Mouse (Mus musculus): ENCODE data around the gene Polr1d. TPM values are rescaled to one million over a fixed set of nuclear protein-coding genes. Genes with fewer than 3 reads are reported as not detected.
A peak's percentile ranks its signal among the peaks of the same experiment; 100 is the strongest.

The Polr1d gene
- polyA plus RNA-seq, 1 experiment from 2014 or later, result 145 TPM

DNA sequence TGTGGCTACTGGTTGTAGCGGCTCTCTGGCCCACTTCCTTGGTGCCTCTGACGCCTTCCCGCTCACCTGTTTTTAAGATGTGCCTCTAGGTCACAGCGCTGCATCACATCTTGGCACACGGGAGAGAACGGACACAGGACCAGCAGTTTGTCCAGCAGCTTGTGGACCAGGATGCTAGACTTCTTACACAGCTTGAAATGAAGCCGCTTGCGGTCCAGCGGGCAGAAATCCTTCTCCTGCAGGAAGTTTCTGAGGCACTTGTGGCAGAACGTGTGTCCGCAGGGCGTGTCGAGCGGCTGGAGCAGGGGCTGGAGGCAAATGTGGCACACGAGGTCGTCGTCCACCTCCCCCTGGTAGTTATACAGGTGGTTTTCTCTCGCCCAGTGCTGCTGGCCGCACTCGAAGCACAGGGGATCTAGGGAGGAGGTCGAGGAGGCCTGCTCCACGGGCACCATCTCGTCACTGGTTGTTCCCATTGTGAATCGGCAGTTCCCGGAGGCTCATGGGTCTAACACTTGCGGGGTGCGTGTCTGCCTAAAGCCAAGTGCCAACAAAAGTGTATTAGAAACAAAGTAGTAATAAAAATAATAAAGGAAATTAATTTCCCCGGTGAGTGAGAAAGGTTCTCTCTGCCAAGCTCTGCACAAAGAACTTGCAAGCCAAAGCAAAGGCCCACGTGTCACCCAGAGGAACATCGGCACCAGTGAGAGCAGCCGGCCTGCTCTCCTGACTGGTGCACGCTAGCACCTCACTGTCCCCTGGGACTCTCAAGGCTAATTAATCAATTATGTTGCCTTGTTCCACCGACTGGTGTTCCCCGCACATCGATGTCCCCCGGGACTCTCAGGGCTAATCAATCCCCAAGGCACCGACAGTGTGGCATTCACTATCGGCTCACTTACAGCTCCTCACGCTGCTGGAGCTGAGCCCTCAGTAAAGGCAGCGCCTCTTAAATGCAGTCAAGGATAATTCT is 34.6 kb upstream of the Polr1d start:
- Histone ChIP-seq H3K9me3 (replicated peaks; ENCODE audit: control insufficient read depth, low read length) (no peaks in the 10 kb centered on the region), H3K36me3 (ENCODE audit: control insufficient read depth, insufficient read depth, low read length) (peaks cover 9% of the 10 kb centered on the region; the same call in 1 of the 2 replicates), H3K4me3 (replicated peaks; ENCODE audit: low read length) (no peak overlapping the region), H3K27me3 (ENCODE audit: control insufficient read depth, insufficient read depth, low read length) (no peaks in the 10 kb centered on the region), H3K9ac (ENCODE audit: low read length) (no peak overlapping the region), H3K4me1 (ENCODE audit: control insufficient read depth, insufficient read depth, low read length) (peaks cover 29% of the 10 kb centered on the region), H3K27ac (ENCODE audit: low read length) (no peak overlapping the region), H3K4me2 (ENCODE audit: low read depth, low read length) (no peak overlapping the region)
- WGBS, result 79% methylated on average over 40 of the region's 40 CpGs
- no peak for ATAC-seq (ENCODE audit: insufficient read depth, low FRiP score)

DNA sequence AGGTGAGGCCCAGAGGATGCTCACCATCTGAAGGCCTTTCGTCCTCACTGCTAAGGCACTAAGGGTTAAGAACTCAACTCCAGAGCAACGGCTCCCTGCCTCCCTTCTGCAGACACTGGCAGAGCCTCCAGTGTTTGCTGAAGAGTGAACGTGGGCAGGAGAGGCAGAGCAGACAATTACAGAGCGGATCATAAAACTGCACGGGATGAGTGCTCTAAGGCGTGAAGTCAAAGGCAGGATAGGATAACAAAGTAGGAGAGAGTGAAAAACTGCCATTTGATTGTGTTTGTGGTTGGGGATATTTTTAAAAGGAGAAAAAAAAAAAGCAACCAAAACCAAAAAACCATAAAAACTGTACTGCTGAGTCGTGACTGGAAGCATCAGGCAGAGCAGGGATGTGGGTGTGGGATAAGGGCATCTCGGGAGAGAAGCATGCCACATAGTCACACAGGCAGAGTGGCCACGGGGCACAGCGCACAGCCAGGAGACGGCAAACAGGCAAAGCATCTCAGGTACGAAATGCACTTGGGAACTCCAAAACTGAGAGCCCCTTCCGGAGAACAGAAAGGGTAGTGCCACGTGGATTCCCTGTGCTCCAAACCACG is 33.5 kb upstream of the Polr1d start:
- Histone ChIP-seq H3K9me3 (replicated peaks; ENCODE audit: control insufficient read depth, low read length) (no peaks in the 10 kb centered on the region), H3K4me2 (ENCODE audit: low read depth, low read length) (no peak overlapping the region), H3K36me3 (ENCODE audit: control insufficient read depth, insufficient read depth, low read length) (peaks cover 9% of the 10 kb centered on the region; the same call in 1 of the 2 replicates), H3K27ac (ENCODE audit: low read length) (no peak overlapping the region), H3K4me3 (replicated peaks; ENCODE audit: low read length) (no peak overlapping the region), H3K27me3 (ENCODE audit: control insufficient read depth, insufficient read depth, low read length) (no peaks in the 10 kb centered on the region), H3K9ac (ENCODE audit: low read length) (no peak overlapping the region), H3K4me1 (ENCODE audit: control insufficient read depth, insufficient read depth, low read length) (peaks cover 20% of the 10 kb centered on the region)
- no peak for ATAC-seq (ENCODE audit: insufficient read depth, low FRiP score)
- 65% methylated on average over 15 of the region's 15 CpGs for WGBS

DNA sequence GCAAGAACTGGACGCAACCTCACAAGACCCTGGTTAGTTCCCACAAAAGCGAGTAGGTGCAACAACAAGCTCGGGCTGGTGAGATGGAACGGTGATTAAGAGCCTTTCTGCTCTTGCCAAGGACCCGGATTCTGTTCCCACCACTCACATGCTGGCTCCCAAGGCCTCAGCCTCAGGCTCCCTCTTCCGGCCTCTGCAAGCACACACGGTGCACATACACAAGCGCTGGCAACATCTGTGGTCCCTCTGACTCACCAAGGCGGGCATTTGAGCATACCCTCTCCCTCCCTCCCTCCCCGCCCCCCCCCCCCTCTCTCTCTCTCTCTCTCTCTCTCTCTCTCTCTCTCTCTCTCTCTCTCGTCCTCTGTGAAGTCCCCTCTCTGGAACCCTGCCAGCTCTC is 31.5 kb upstream of the Polr1d start:
- Histone ChIP-seq H3K36me3 (ENCODE audit: control insufficient read depth, insufficient read depth, low read length) (peaks cover 9% of the 10 kb centered on the region; the same call in 1 of the 2 replicates), H3K4me3 (replicated peaks; ENCODE audit: low read length) (no peak overlapping the region), H3K27ac (ENCODE audit: low read length) (no peak overlapping the region), H3K4me2 (ENCODE audit: low read depth, low read length) (no peak overlapping the region), H3K27me3 (ENCODE audit: control insufficient read depth, insufficient read depth, low read length) (no peaks in the 10 kb centered on the region), H3K4me1 (ENCODE audit: control insufficient read depth, insufficient read depth, low read length) (peaks cover 19% of the 10 kb centered on the region; the same call in 1 of the 2 replicates), H3K9me3 (replicated peaks; ENCODE audit: control insufficient read depth, low read length) (no peaks in the 10 kb centered on the region), H3K9ac (ENCODE audit: low read length) (no peak overlapping the region)
- ATAC-seq (ENCODE audit: insufficient read depth, low FRiP score), result no peak
- 63% methylated on average over 10 of the region's 11 CpGs for WGBS

- H3K9me3 ChIP-seq (replicated peaks; ENCODE audit: control insufficient read depth, low read length), result no peaks in the 10 kb centered on the region
- H3K4me2 ChIP-seq (ENCODE audit: low read depth, low read length), result no peak overlapping the region
- ATAC-seq (ENCODE audit: insufficient read depth, low FRiP score), result no peak
- H3K27me3 ChIP-seq (ENCODE audit: control insufficient read depth, insufficient read depth, low read length), result no peaks in the 10 kb centered on the region
- H3K4me3 ChIP-seq (replicated peaks; ENCODE audit: low read length), result no peak overlapping the region
- peaks cover 9% of the 10 kb centered on the region; the same call in 1 of the 2 replicates for H3K36me3 ChIP-seq (ENCODE audit: control insufficient read depth, insufficient read depth, low read length)
- 69% methylated on average over 11 of the region's 11 CpGs for WGBS
- H3K4me1 ChIP-seq (ENCODE audit: control insufficient read depth, insufficient read depth, low read length), result peaks cover 22% of the 10 kb centered on the region
- no peak overlapping the region for H3K9ac ChIP-seq (ENCODE audit: low read length)
- no peak overlapping the region for H3K27ac ChIP-seq (ENCODE audit: low read length)
These were observed 30.9 kb upstream of the Polr1d start for GRCm38 (mm10) chr5:147045929-147046328.

DNA sequence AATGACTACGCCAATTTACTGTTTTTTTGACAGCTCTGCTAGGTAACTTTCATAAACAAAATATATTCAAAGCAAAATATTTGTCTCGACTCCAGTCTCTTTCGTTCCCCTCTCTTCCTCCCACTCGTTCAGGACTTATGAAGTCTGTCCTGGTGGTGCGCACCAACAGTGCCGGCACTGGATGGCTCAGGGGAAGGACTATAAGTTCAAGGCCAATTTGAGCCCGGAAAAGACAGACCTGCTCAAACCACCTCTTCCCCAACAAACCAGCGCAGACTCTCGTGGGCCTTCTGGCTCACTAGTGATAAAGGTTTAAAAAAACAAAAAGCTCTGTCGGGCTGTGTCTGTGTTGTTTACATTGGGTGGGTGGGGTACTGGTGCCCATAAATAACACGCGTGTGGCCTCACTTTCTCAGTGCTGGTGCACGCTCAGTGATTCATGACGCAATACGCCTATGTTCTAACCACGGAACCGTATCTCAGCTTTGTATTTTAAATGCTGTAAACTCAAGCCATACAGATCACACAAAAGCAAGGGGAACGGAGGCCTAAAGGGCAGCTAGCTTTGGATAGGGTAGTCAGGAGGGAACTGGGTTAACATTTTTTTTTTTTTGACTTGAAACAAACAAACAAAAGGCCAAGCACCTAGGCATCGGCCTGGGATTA is 27.2 kb upstream of the Polr1d start:
- WGBS, result 59% methylated on average over 19 of the region's 19 CpGs
- ATAC-seq (ENCODE audit: insufficient read depth, low FRiP score), result no peak
- Histone ChIP-seq H3K9ac (ENCODE audit: low read length) (no peak overlapping the region), H3K27me3 (ENCODE audit: control insufficient read depth, insufficient read depth, low read length) (no peaks in the 10 kb centered on the region), H3K4me2 (ENCODE audit: low read depth, low read length) (no peak overlapping the region), H3K4me1 (ENCODE audit: control insufficient read depth, insufficient read depth, low read length) (peaks cover 24% of the 10 kb centered on the region), H3K9me3 (replicated peaks; ENCODE audit: control insufficient read depth, low read length) (no peaks in the 10 kb centered on the region), H3K27ac (ENCODE audit: low read length) (no peak overlapping the region), H3K4me3 (replicated peaks; ENCODE audit: low read length) (no peak overlapping the region), H3K36me3 (ENCODE audit: control insufficient read depth, insufficient read depth, low read length) (no peaks in the 10 kb centered on the region)

- Histone ChIP-seq H3K4me1 (ENCODE audit: control insufficient read depth, insufficient read depth, low read length) (peaks cover 26% of the 10 kb centered on the region), H3K27me3 (ENCODE audit: control insufficient read depth, insufficient read depth, low read length) (no peaks in the 10 kb centered on the region), H3K27ac (ENCODE audit: low read length) (no peak overlapping the region; the same call in 1 of the 2 replicates), H3K9ac (ENCODE audit: low read length) (no peak overlapping the region), H3K36me3 (ENCODE audit: control insufficient read depth, insufficient read depth, low read length) (no peaks in the 10 kb centered on the region), H3K4me2 (ENCODE audit: low read depth, low read length) (0 out of 2 replicates have a peak overlapping the region, but pooled peaks have one; percentile 9), H3K4me3 (replicated peaks; ENCODE audit: low read length) (no peak overlapping the region), H3K9me3 (replicated peaks; ENCODE audit: control insufficient read depth, low read length) (no peaks in the 10 kb centered on the region)
- ATAC-seq (ENCODE audit: insufficient read depth, low FRiP score), result no peak
- WGBS, result 64% methylated on average over 13 of the region's 13 CpGs
These were observed 25.9 kb upstream of the Polr1d start for GRCm38 (mm10) chr5:147050816-147051499.

DNA sequence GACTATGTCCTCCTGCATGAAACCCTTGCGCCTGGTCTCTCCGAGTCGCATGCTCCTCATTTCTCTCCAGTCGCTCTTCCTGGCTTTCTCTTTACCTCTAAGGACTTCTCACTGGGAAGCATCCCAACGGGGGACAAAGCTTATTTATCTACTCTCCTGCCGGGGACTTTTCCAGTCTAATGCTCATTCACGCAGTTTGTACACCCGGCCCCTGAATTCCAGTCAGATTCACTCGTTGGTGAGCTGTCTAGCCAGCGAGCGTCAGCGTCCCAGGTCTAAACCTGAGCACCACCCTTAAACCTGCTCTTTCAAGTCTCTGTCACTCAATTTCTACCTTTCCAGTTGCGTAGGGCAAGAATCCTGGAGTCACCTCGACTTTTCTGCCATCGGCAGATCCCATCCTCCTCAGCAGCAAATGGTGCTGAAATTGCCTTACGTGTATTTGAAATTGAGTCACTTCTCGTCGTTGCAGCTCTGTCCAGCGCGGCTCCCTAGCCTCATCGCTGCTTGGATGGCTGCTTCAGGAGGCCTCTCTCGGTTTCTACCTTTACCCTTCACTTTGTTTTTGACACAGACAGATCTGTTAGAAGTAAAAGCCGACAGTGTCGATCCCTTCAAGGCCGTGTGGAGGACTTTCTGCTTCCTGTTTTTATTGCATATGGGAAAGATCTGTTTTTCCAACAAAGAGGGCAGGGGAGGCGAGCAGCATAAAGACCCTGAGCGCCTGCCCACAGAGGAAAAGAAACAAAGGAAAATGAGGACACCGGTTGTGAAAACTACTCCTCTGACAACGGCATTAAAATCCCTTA is 25.1 kb upstream of the Polr1d start:
- WGBS, result 64% methylated on average over 29 of the region's 29 CpGs
- ATAC-seq (ENCODE audit: insufficient read depth, low FRiP score), result no peak
- Histone ChIP-seq H3K27ac (ENCODE audit: low read length) (0 out of 2 replicates have a peak overlapping the region, but pooled peaks have one; percentile 12), H3K4me3 (replicated peaks; ENCODE audit: low read length) (no peak overlapping the region), H3K4me1 (ENCODE audit: control insufficient read depth, insufficient read depth, low read length) (peaks cover 25% of the 10 kb centered on the region), H3K4me2 (ENCODE audit: low read depth, low read length) (0 out of 2 replicates have a peak overlapping the region, but pooled peaks have one; percentile 9), H3K27me3 (ENCODE audit: control insufficient read depth, insufficient read depth, low read length) (no peaks in the 10 kb centered on the region), H3K36me3 (ENCODE audit: control insufficient read depth, insufficient read depth, low read length) (no peaks in the 10 kb centered on the region), H3K9me3 (replicated peaks; ENCODE audit: control insufficient read depth, low read length) (no peaks in the 10 kb centered on the region), H3K9ac (ENCODE audit: low read length) (0 out of 2 replicates have a peak overlapping the region, but pooled peaks have one; percentile 22)

DNA sequence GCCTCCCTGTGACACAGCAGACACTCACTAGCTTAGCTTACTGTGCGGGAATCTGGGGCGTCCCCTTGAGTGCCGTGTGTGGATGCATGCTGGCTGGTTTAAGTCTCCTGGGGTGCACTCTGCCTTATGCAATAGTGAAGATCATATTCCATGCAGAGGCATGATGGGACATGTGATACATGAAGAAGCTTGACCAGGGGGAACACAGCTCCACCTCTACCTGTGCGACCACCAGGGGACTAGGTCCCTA is 24.6 kb upstream of the Polr1d start:
- WGBS, result 77% methylated on average over 4 of the region's 4 CpGs
- no peak for ATAC-seq (ENCODE audit: insufficient read depth, low FRiP score)
- H3K36me3 ChIP-seq (ENCODE audit: control insufficient read depth, insufficient read depth, low read length), result no peaks in the 10 kb centered on the region
- H3K4me1 ChIP-seq (ENCODE audit: control insufficient read depth, insufficient read depth, low read length), result peaks cover 26% of the 10 kb centered on the region
- 0 out of 2 replicates have a peak overlapping the region, but pooled peaks have one; percentile 12 for H3K27ac ChIP-seq (ENCODE audit: low read length)
- H3K27me3 ChIP-seq (ENCODE audit: control insufficient read depth, insufficient read depth, low read length), result no peaks in the 10 kb centered on the region
- H3K9me3 ChIP-seq (replicated peaks; ENCODE audit: control insufficient read depth, low read length), result no peaks in the 10 kb centered on the region
- no peak overlapping the region for H3K9ac ChIP-seq (ENCODE audit: low read length)
- no peak overlapping the region for H3K4me3 ChIP-seq (replicated peaks; ENCODE audit: low read length)
- H3K4me2 ChIP-seq (ENCODE audit: low read depth, low read length), result no peak overlapping the region
